Mouse (Mus musculus) MEL (cell line): ENCODE data around the gene Tapt1. TPM values are rescaled to one million over a fixed set of nuclear protein-coding genes. Genes with fewer than 3 reads are reported as not detected.

Source experiments
- DNase-seq: peaks from one replicate; pipeline ENCODE4 v3.0.0; 2011; ENCODE audit warnings: low read depth, low spot score
- H3K27ac ChIP-seq: 2 replicates; pipeline ENCODE4 v1.5.1; 2012; ENCODE audit warnings: low read depth, mild to moderate bottlenecking, control low read depth, low read length, moderate library complexity; ENCODE audit not compliant: control insufficient read depth
- H3K27me3 ChIP-seq, 2 experiments: fragments of 150-350 bp in 1 of 2; sonication (generic) in 1 of 2; 2 replicates each; pipeline ENCODE4 v1.6.1; 2012; ENCODE audit warnings: low read length in 2 of 2, mild to moderate bottlenecking in 2 of 2, improper control_type of control experiment in 1 of 2, moderate library complexity in 1 of 2; ENCODE audit not compliant: insufficient read depth in 2 of 2, control insufficient read depth in 1 of 2
- H3K36me3 ChIP-seq, 2 experiments: 2 replicates each; pipeline ENCODE4 v1.6.1; 2012 to 2014; ENCODE audit warnings: low read length in 2 of 2, improper control_type of control experiment in 1 of 2, inconsistent platforms in 1 of 2, mild to moderate bottlenecking in 1 of 2; ENCODE audit not compliant: insufficient read depth in 2 of 2, control insufficient read depth in 1 of 2
- H3K4me1 ChIP-seq, 2 experiments: fragments of 150-350 bp in 1 of 2; sonication (generic) in 1 of 2; 2 replicates each; pipeline ENCODE4 v1.6.1; 2012; ENCODE audit warnings: low read length in 2 of 2, improper control_type of control experiment in 1 of 2, mild to moderate bottlenecking in 1 of 2; ENCODE audit not compliant: insufficient read depth in 2 of 2, control insufficient read depth in 1 of 2
- H3K4me3 ChIP-seq, 2 experiments: fragments of 150-350 bp in 1 of 2; sonication (generic) in 1 of 2; 2 replicates each; pipeline ENCODE4 v1.5.1; 2012; ENCODE audit warnings: low read depth in 2 of 2, low read length in 2 of 2, mild to moderate bottlenecking in 2 of 2, moderate library complexity in 2 of 2, control low read depth in 1 of 2, improper control_type of control experiment in 1 of 2; ENCODE audit not compliant: control insufficient read depth in 1 of 2, insufficient read depth in 1 of 2
- H3K79me2 ChIP-seq: 2 replicates; pipeline ENCODE4 v1.6.1; 2012; ENCODE audit warnings: mild to moderate bottlenecking, low read length, moderate library complexity; ENCODE audit not compliant: control insufficient read depth, poor library complexity, insufficient read depth
- H3K9ac ChIP-seq: 2 replicates; pipeline ENCODE4 v1.6.1; 2012; ENCODE audit warnings: low read depth, mild to moderate bottlenecking, control low read depth, low read length, moderate library complexity; ENCODE audit not compliant: control insufficient read depth, poor library complexity, severe bottlenecking
- H3K9me3 ChIP-seq: fragments of 150-350 bp; sonication (generic); replicated peaks from 2 replicates; pipeline ENCODE4 v1.6.1; 2012; ENCODE audit warnings: mild to moderate bottlenecking, low read length, improper control_type of control experiment, moderate library complexity; ENCODE audit not compliant: insufficient read depth
- CHD1 ChIP-seq: IDR thresholded peaks from 2 replicates; pipeline ENCODE4 v1.6.1; 2012; ENCODE audit warnings: low read depth, mild to moderate bottlenecking, inconsistent platforms, low read length, improper control_type of control experiment
- CHD2 ChIP-seq: IDR thresholded peaks from 2 replicates; pipeline ENCODE4 v1.6.1; 2011; ENCODE audit warnings: low read length, improper control_type of control experiment
- CTCF ChIP-seq, 3 experiments: IDR thresholded peaks in 2 of 3; conservative IDR thresholded peaks in 1 of 3; 2 replicates each; pipeline ENCODE4 v1.5.1; 2011 to 2012; ENCODE audit warnings: low read length in 3 of 3, low read depth in 2 of 3, mild to moderate bottlenecking in 2 of 3, improper control_type of control experiment in 1 of 3, inconsistent platforms in 1 of 3, mixed read lengths in 1 of 3, moderate library complexity in 1 of 3; ENCODE audit not compliant: control insufficient read depth in 1 of 3, insufficient read depth in 1 of 3, poor library complexity in 1 of 3, severe bottlenecking in 1 of 3
- GABPA ChIP-seq: IDR thresholded peaks from 2 replicates; pipeline ENCODE4 v1.6.1; 2012; ENCODE audit warnings: low read depth, mild to moderate bottlenecking, inconsistent platforms, low read length, improper control_type of control experiment, moderate library complexity
- HCFC1 ChIP-seq: IDR thresholded peaks from 2 replicates; pipeline ENCODE4 v1.6.1; 2012; ENCODE audit warnings: low read depth, mild to moderate bottlenecking, inconsistent platforms, low read length, improper control_type of control experiment, moderate library complexity
- JUND ChIP-seq: IDR thresholded peaks from 2 replicates; pipeline ENCODE4 v1.6.1; 2011; ENCODE audit warnings: low read depth, mild to moderate bottlenecking, improper control_type of control experiment, low read length
- KAT2A ChIP-seq: conservative IDR thresholded peaks from 2 replicates; pipeline ENCODE4 v1.6.1; 2012; ENCODE audit warnings: low read depth, low read length, improper control_type of control experiment, inconsistent platforms
- MAZ ChIP-seq: IDR thresholded peaks from 2 replicates; pipeline ENCODE4 v1.6.1; 2012; ENCODE audit warnings: low read depth, mild to moderate bottlenecking, inconsistent platforms, low read length, improper control_type of control experiment
- MEF2A ChIP-seq: IDR thresholded peaks from 2 replicates; pipeline ENCODE4 v1.6.1; 2014; ENCODE audit warnings: low read depth, mild to moderate bottlenecking, inconsistent platforms, low read length, improper control_type of control experiment; ENCODE audit not compliant: poor library complexity, insufficient replicate concordance, severe bottlenecking; ENCODE audit errors: extremely low read depth
- POLR2A ChIP-seq, 2 experiments: IDR thresholded peaks; 2 replicates each; pipeline ENCODE4 v1.6.1; 2011 to 2012; ENCODE audit warnings: low read length in 2 of 2, mild to moderate bottlenecking in 2 of 2, control low read depth in 1 of 2, improper control_type of control experiment in 1 of 2, low read depth in 1 of 2, moderate library complexity in 1 of 2; ENCODE audit not compliant: control insufficient read depth in 1 of 2, insufficient read depth in 1 of 2, poor library complexity in 1 of 2
- POLR2AphosphoS2 ChIP-seq: IDR thresholded peaks from 2 replicates; pipeline ENCODE4 v1.6.1; 2011; ENCODE audit warnings: low read length, improper control_type of control experiment
- RAD21 ChIP-seq: IDR thresholded peaks from 2 replicates; pipeline ENCODE4 v1.6.1; 2011; ENCODE audit warnings: mild to moderate bottlenecking, low read depth, low read length, improper control_type of control experiment
- SIN3A ChIP-seq: IDR thresholded peaks from 2 replicates; pipeline ENCODE4 v1.6.1; 2012; ENCODE audit warnings: low read length, improper control_type of control experiment, inconsistent platforms
- TBP ChIP-seq: IDR thresholded peaks from 2 replicates; pipeline ENCODE4 v1.8.0; 2011; ENCODE audit warnings: low read depth, low read length, improper control_type of control experiment
- TCF12 ChIP-seq: IDR thresholded peaks from 2 replicates; pipeline ENCODE4 v1.6.1; 2014; ENCODE audit warnings: low read depth, mild to moderate bottlenecking, inconsistent platforms, low read length, improper control_type of control experiment, moderate library complexity
- USF1 ChIP-seq: IDR thresholded peaks from 2 replicates; pipeline ENCODE4 v1.6.1; 2014; ENCODE audit warnings: low read depth, mild to moderate bottlenecking, inconsistent platforms, low read length, improper control_type of control experiment, moderate library complexity
- polyA plus RNA-seq, 2 experiments: library from polyadenylated mRNA; stranded (reverse) in 1 of 2; unstranded in 1 of 2; fragments of >175 nt in 1 of 2; fragments of >200 nt in 1 of 2; gene quantifications; 2 replicates each; pipeline versions ENCODE4 v1.2.1 to v1.2.4; 2012; ENCODE audit warnings: low replicate concordance in 2 of 2, low read depth in 1 of 2; ENCODE audit not compliant: insufficient read length in 2 of 2, insufficient read depth in 1 of 2, missing spikeins in 1 of 2
- total RNA-seq: library from RNA; depleted of rRNA; stranded (reverse); fragments of 300-350 nt; gene quantifications from 2 replicates; pipeline ENCODE4 v1.2.3, GENCODE M21; 2012

The Tapt1 gene
- total and polyA plus RNA-seq, 3 experiments = 47.0 to 64.6 TPM; not detected in 1

- Histone ChIP-seq H3K27me3 (no peaks in the 10 kb centered on the region), H3K27ac (no peak overlapping the region), H3K9ac (no peak overlapping the region), H3K4me1 (peaks cover 4 to 23% of the 10 kb centered on the region in 2 experiments; a peak in 3 of 4 replicates), H3K4me3 (no peak overlapping the region), H3K9me3 (no peaks in the 10 kb centered on the region), H3K36me3 (peaks cover 0 to 25% of the 10 kb centered on the region in 2 experiments; a peak in 2 of 4 replicates), H3K79me2 (no peaks in the 10 kb centered on the region)
- no peak for DNase-seq
- TF ChIP-seq KAT2A (no peak), POLR2A (IDR thresholded peaks at IDR 0.05; ENCODE audit: control insufficient read depth in 1 of 2, insufficient read depth in 1 of 2, low read depth in 1 of 2, low read length in 2 of 2, poor library complexity in 1 of 2) (no peak), HCFC1 (no peak), MAZ (no peak), CTCF (IDR thresholded peaks at IDR 0.05 in 2 of 3, conservative IDR thresholded peaks at IDR 0.05 in 1 of 3; ENCODE audit: control insufficient read depth in 1 of 3, insufficient read depth in 1 of 3, low read depth in 2 of 3, low read length in 3 of 3, poor library complexity in 1 of 3, severe bottlenecking in 1 of 3) (no peak), MEF2A (no peak), RAD21 (no peak), USF1 (no peak), CHD2 (no peak)
These were observed 16.4 kb upstream of the Tapt1 start for GRCm38 (mm10) chr5:44242828-44243227.

- no peaks in the 10 kb centered on the region for H3K9me3 ChIP-seq
- H3K36me3 ChIP-seq = peaks cover 0 to 25% of the 10 kb centered on the region in 2 experiments; a peak in 2 of 4 replicates
- no peak overlapping the region for H3K9ac ChIP-seq
- TF ChIP-seq SIN3A (no peak), CHD1 (no peak), KAT2A (no peak), POLR2AphosphoS2 (no peak), TBP (no peak), CTCF (IDR thresholded peaks at IDR 0.05 in 2 of 3, conservative IDR thresholded peaks at IDR 0.05 in 1 of 3; ENCODE audit: control insufficient read depth in 1 of 3, insufficient read depth in 1 of 3, low read depth in 2 of 3, low read length in 3 of 3, poor library complexity in 1 of 3, severe bottlenecking in 1 of 3) (no peak), GABPA (no peak), CHD2 (no peak), MEF2A (no peak), JUND (no peak), USF1 (no peak), TCF12 (no peak)
- H3K4me3 ChIP-seq = no peak overlapping the region
- no peaks in the 10 kb centered on the region for H3K27me3 ChIP-seq
- peaks cover 4 to 23% of the 10 kb centered on the region in 2 experiments; a peak in 3 of 4 replicates for H3K4me1 ChIP-seq
- no peak overlapping the region for H3K27ac ChIP-seq
- H3K79me2 ChIP-seq = no peaks in the 10 kb centered on the region
- DNase-seq = no peak
These were observed 15.3 kb upstream of the Tapt1 start for GRCm38 (mm10) chr5:44241726-44242125.
